Comparison of ENCODE assay signal across 8 mouse cellular contexts in genomic region chr16:23223166-23223870, GRCm38 (mm10). TPM values are rescaled to one million over a fixed set of nuclear protein-coding genes. Genes with fewer than 3 reads are reported as not detected.
DNase-seq lines count a peak whose midpoint lies in the region; ATAC-seq lines count a peak whose summit lies in the region.

No protein-coding gene starts in this region.

- peaks cover 19% of the 10 kb centered on the region for H3K4me1 ChIP-seq in forebrain, embryonic 16.5 days (replicated peaks; ENCODE audit: control insufficient read depth, insufficient read depth, low read length)

- H3K36me3 ChIP-seq in forebrain, embryonic 16.5 days (ENCODE audit: control insufficient read depth, insufficient read depth), result no peaks in the 10 kb centered on the region

- H3K27ac ChIP-seq in forebrain, embryonic 16.5 days (ENCODE audit: low read length), result peak overlapping the region; percentile 80

- H3K4me3 ChIP-seq in forebrain, embryonic 16.5 days (replicated peaks; ENCODE audit: low read length), result peak overlapping the region; percentile 96

- ATAC-seq in forebrain, embryonic 16.5 days, result peak; percentile 16; the same call in 1 of the 2 replicates
- no peak for ATAC-seq in granulocyte monocyte progenitor cell, adult 5-6 weeks (replicated peaks; ENCODE audit: poor library complexity, severe bottlenecking)

- no peaks in the 10 kb centered on the region for H3K27me3 ChIP-seq in forebrain, embryonic 16.5 days (replicated peaks; ENCODE audit: control insufficient read depth, insufficient read depth, low read length)

- no peak overlapping the region for H3K9ac ChIP-seq in forebrain, embryonic 16.5 days (replicated peaks; ENCODE audit: low read depth, low read length)

- no peaks in the 10 kb centered on the region for H3K9me3 ChIP-seq in forebrain, embryonic 16.5 days (ENCODE audit: control insufficient read depth, low read length)

- H3K4me2 ChIP-seq in forebrain, embryonic 16.5 days (ENCODE audit: low read length), result peak overlapping the region; percentile 87

- peak; percentile 30 for DNase-seq in kidney, postnatal 14 days
- DNase-seq in kidney, postnatal 10 days, result no peak
- DNase-seq in T-cell, adult 2 months (ENCODE audit: low spot score), result peak; percentile 54
- peak; percentile 80 for DNase-seq in naive thymus-derived CD4-positive, alpha-beta T cell, adult 2 months (ENCODE audit: low read depth)
- DNase-seq in adrenal gland, postnatal 25 days, result no peak
- no peak for DNase-seq in adrenal gland, adult 2 months

- WGBS in forebrain, embryonic 16.5 days, result 61% methylated on average over 12 of the region's 12 CpGs

RNA-seq across cellular contexts. Expression of gene St6gal1, which starts 1.2 kb away (rescaled TPM):
- 50.4 and 61.7 TPM in 2 replicates for polyA plus RNA-seq in forebrain, embryonic 16.5 days (2015; fragmentation: Nextera tagmentation; extraction: Ambion mirVana)
- total RNA-seq in adrenal gland, postnatal 25 days (2021), result 48.4 and 50.5 TPM in 2 replicates
- 10 to 100 TPM; 32.2 to 49.5 TPM for total RNA-seq in adrenal gland, adult 2 months (2021)
- 23.1 and 24.2 TPM in 2 replicates for polyA plus RNA-seq in adrenal gland, adult 2 months (2012; rRNA removed)
- not detected in 2 replicates for total RNA-seq in granulocyte monocyte progenitor cell, adult 5-6 weeks (2014; fragmentation: Nextera tagmentation)
- 0.13 and 1.8 TPM in 2 replicates for total RNA-seq in granulocyte monocyte progenitor cell, adult 5-6 weeks (2017)

Comparison
In these comparisons a context has a peak if more than half of its experiments do, and no peak if none do; other contexts are left out.
1. DNase-seq: peak in kidney, postnatal 14 days (single experiment), T-cell, adult 2 months (single experiment) and naive thymus-derived CD4-positive, alpha-beta T cell, adult 2 months (single experiment); none in kidney, postnatal 10 days (single experiment), adrenal gland, postnatal 25 days (single experiment) and adrenal gland, adult 2 months (single experiment).
2. RNA of gene St6gal1, which starts 1.2 kb away (total RNA-seq): 48.4 to 50.5 TPM in adrenal gland, postnatal 25 days and 32.2 to 49.5 TPM in adrenal gland, adult 2 months; 0.13 to 1.8 TPM in granulocyte monocyte progenitor cell, adult 5-6 weeks; every median in the first group is over 10 times any median in the second.